Mouse (Mus musculus) G1E (cell line): ENCODE data around the gene Atp13a1. TPM values are rescaled to one million over a fixed set of nuclear protein-coding genes. Genes with fewer than 3 reads are reported as not detected.

Experiments
- ATAC-seq: 2 replicates; pipeline ENCODE4 v1.8.0; 2016; ENCODE audit warnings: mild to moderate bottlenecking; ENCODE audit not compliant: insufficient number of reproducible peaks, poor library complexity, low FRiP score, severe bottlenecking; ENCODE audit errors: extremely low read depth
- DNase-seq: peaks from one replicate; pipeline ENCODE4 v3.0.0; 2012; ENCODE audit warnings: low spot score
- H3K27me3 ChIP-seq: 2 replicates; pipeline ENCODE4 v1.6.1; 2012; ENCODE audit warnings: mild to moderate bottlenecking, low read length, inconsistent platforms; ENCODE audit not compliant: insufficient read depth
- H3K36me3 ChIP-seq: replicated peaks from 2 replicates; pipeline ENCODE3; 2012; ENCODE audit warnings: mild to moderate bottlenecking, inconsistent platforms
- H3K4me1 ChIP-seq: 2 replicates; pipeline ENCODE4 v1.6.1; 2012; ENCODE audit warnings: low read depth, low read length, inconsistent platforms, mixed read lengths; ENCODE audit not compliant: insufficient read depth
- H3K4me3 ChIP-seq: 2 replicates; pipeline ENCODE4 v1.5.1; 2012; ENCODE audit warnings: low read depth, mild to moderate bottlenecking, inconsistent platforms, low read length, moderate library complexity, mixed read lengths
- H3K9me3 ChIP-seq: replicated peaks from 2 replicates; pipeline ENCODE4 v1.6.1; 2012; ENCODE audit warnings: inconsistent platforms
- CTCF ChIP-seq: IDR thresholded peaks from 2 replicates; pipeline ENCODE4 v1.5.1; 2012; ENCODE audit warnings: low read depth, low read length, inconsistent platforms, mixed read lengths
- GATA1 ChIP-seq: IDR thresholded peaks from 2 replicates; pipeline ENCODE4 v1.6.1; 2012; ENCODE audit warnings: borderline replicate concordance, low read length, inconsistent platforms, mixed read lengths
- GATA2 ChIP-seq: IDR thresholded peaks from 2 replicates; pipeline ENCODE4 v1.6.1; 2012; ENCODE audit warnings: low read depth, low read length, inconsistent platforms, borderline replicate concordance
- POLR2AphosphoS5 ChIP-seq: IDR thresholded peaks from 2 replicates; pipeline ENCODE4 v1.6.1; 2012; ENCODE audit warnings: low read depth, low read length, inconsistent platforms; ENCODE audit not compliant: insufficient replicate concordance
- TAL1 ChIP-seq: conservative IDR thresholded peaks from 2 replicates; pipeline ENCODE4 v1.6.1; 2012; ENCODE audit warnings: low read depth, low read length, inconsistent platforms, mixed read lengths
- polyA plus RNA-seq: library from polyadenylated mRNA; stranded (reverse); fragments of >175 nt; gene quantifications from 2 replicates; pipeline ENCODE4 v1.2.3, GENCODE M21; 2012
- total RNA-seq, 2 experiments: library from RNA; stranded (forward) in 1 of 2; stranded (reverse) in 1 of 2; fragments of 200-1000 nt in 1 of 2; fragments of >200 nt in 1 of 2; fragmentation: Nextera tagmentation in 1 of 2; gene quantifications; 2 replicates each; pipeline ENCODE4 v1.2.3; 2014 to 2017

Atp13a1 gene
- total and polyA plus RNA-seq, 3 experiments = 17.8 to 43.6 (median 27.8) TPM

GRCm38 (mm10) chr8:69789105-69789504 is 1.9 kb upstream of the Atp13a1 start:
- no peaks in the 10 kb centered on the region for H3K27me3 ChIP-seq
- H3K36me3 ChIP-seq = peaks cover 25% of the 10 kb centered on the region
- DNase-seq = no peak
- no peak for ATAC-seq
- no peaks in the 10 kb centered on the region for H3K9me3 ChIP-seq
- TF ChIP-seq TAL1 = no peak
- TF ChIP-seq GATA1 = no peak
- no peak for TF ChIP-seq CTCF
- no peak for TF ChIP-seq POLR2AphosphoS5
- no peak for TF ChIP-seq GATA2
- H3K4me3 ChIP-seq = peak overlapping the region; percentile 24; the same call in 1 of the 2 replicates
- peaks cover 32% of the 10 kb centered on the region for H3K4me1 ChIP-seq

GRCm38 (mm10) chr8:69789731-69790130 is 1.2 kb upstream of the Atp13a1 start:
- ATAC-seq (no peak), DNase-seq (no peak)
- Histone ChIP-seq H3K4me3 (peak overlapping the region; percentile 100; the same call in 1 of the 2 replicates), H3K27me3 (no peaks in the 10 kb centered on the region), H3K4me1 (peaks cover 35% of the 10 kb centered on the region), H3K36me3 (peaks cover 32% of the 10 kb centered on the region), H3K9me3 (no peaks in the 10 kb centered on the region)
- TF ChIP-seq POLR2AphosphoS5 (no peak), TAL1 (no peak), GATA2 (no peak), CTCF (no peak), GATA1 (no peak)

- TF ChIP-seq POLR2AphosphoS5 = no peak
- no peak for TF ChIP-seq GATA2
- no peak for TF ChIP-seq CTCF
- no peak for TF ChIP-seq GATA1
- no peak for TF ChIP-seq TAL1
- DNase-seq (no peak), ATAC-seq (no peak)
- Histone ChIP-seq H3K4me3 (peak overlapping the region; percentile 100), H3K36me3 (peaks cover 38% of the 10 kb centered on the region), H3K27me3 (no peaks in the 10 kb centered on the region), H3K4me1 (peaks cover 35% of the 10 kb centered on the region), H3K9me3 (no peaks in the 10 kb centered on the region)
These were observed 599 bp upstream of the Atp13a1 start for GRCm38 (mm10) chr8:69790364-69790763.

GRCm38 (mm10) chr8:69791415-69792068 is 579 bp downstream of the Atp13a1 start:
- DNase-seq = peak; percentile 73
- Histone ChIP-seq H3K27me3 (no peaks in the 10 kb centered on the region), H3K36me3 (peaks cover 50% of the 10 kb centered on the region), H3K4me1 (peaks cover 35% of the 10 kb centered on the region), H3K9me3 (no peaks in the 10 kb centered on the region), H3K4me3 (peak overlapping the region; percentile 100)
- TF ChIP-seq GATA1 = no peak
- TF ChIP-seq TAL1 = no peak
- TF ChIP-seq CTCF = no peak
- no peak for TF ChIP-seq POLR2AphosphoS5
- no peak for TF ChIP-seq GATA2
- no peak for ATAC-seq

- no peaks in the 10 kb centered on the region for H3K27me3 ChIP-seq
- ATAC-seq (no peak), DNase-seq (no peak)
- no peak overlapping the region for H3K4me3 ChIP-seq
- peaks cover 71% of the 10 kb centered on the region for H3K36me3 ChIP-seq
- H3K4me1 ChIP-seq = peaks cover 41% of the 10 kb centered on the region
- TF ChIP-seq GATA1 = no peak
- TF ChIP-seq GATA2 = no peak
- no peak for TF ChIP-seq CTCF
- no peak for TF ChIP-seq POLR2AphosphoS5
- no peak for TF ChIP-seq TAL1
- H3K9me3 ChIP-seq = no peaks in the 10 kb centered on the region
These were observed 2.7 kb downstream of the Atp13a1 start for GRCm38 (mm10) chr8:69793666-69794065.

GRCm38 (mm10) chr8:69794096-69794495 is 3.1 kb downstream of the Atp13a1 start:
- DNase-seq (no peak), ATAC-seq (no peak)
- Histone ChIP-seq H3K4me1 (peaks cover 38% of the 10 kb centered on the region), H3K4me3 (no peak overlapping the region), H3K27me3 (no peaks in the 10 kb centered on the region), H3K36me3 (peaks cover 73% of the 10 kb centered on the region), H3K9me3 (no peaks in the 10 kb centered on the region)
- TF ChIP-seq CTCF = no peak
- no peak for TF ChIP-seq POLR2AphosphoS5
- TF ChIP-seq GATA1 = no peak
- no peak for TF ChIP-seq GATA2
- no peak for TF ChIP-seq TAL1

- Histone ChIP-seq H3K4me3 (no peak overlapping the region), H3K9me3 (no peaks in the 10 kb centered on the region), H3K36me3 (peaks cover 79% of the 10 kb centered on the region), H3K27me3 (no peaks in the 10 kb centered on the region), H3K4me1 (peaks cover 30% of the 10 kb centered on the region)
- TF ChIP-seq GATA1 (no peak), TAL1 (no peak)
- DNase-seq = no peak
- ATAC-seq = no peak
These were observed 3.9 kb downstream of the Atp13a1 start for GRCm38 (mm10) chr8:69794901-69795300.
